Mouse (Mus musculus): ENCODE results near the gene Cpd.

GRCm38 (mm10) chr11:76849596-76849995 lies 2.8 kb upstream of the Cpd start:
- no peak for TF ChIP-seq E2F4 (IDR thresholded peaks at IDR 0.05; ENCODE audit: insufficient read depth)
- peak in 1 of 3 experiments; percentile 12 for TF ChIP-seq MYOG (IDR thresholded peaks at IDR 0.05; ENCODE audit: control insufficient read depth in 1 of 3, insufficient read depth in 1 of 3, insufficient read length in 2 of 3, low read depth in 2 of 3)
- TF ChIP-seq POLR2A (IDR thresholded peaks at IDR 0.05; ENCODE audit: insufficient read length, low read depth) = no peak
- no peak for TF ChIP-seq CEBPB (IDR thresholded peaks at IDR 0.05; ENCODE audit: insufficient read depth, poor library complexity, severe bottlenecking)
- TF ChIP-seq MAX (IDR thresholded peaks at IDR 0.05; ENCODE audit: low read depth) = no peak
- no peak for TF ChIP-seq SRF (IDR thresholded peaks at IDR 0.05; ENCODE audit: control insufficient read depth, insufficient read length, low read depth)
- TF ChIP-seq MYOD1 (IDR thresholded peaks at IDR 0.05; ENCODE audit: control insufficient read depth in 1 of 3, insufficient read length in 2 of 3, low read depth in 2 of 3) = no peak
- no peak for TF ChIP-seq USF1 (IDR thresholded peaks at IDR 0.05; ENCODE audit: low read depth)
- no peak for TF ChIP-seq TCF12 (IDR thresholded peaks at IDR 0.05; ENCODE audit: insufficient read depth, poor library complexity, severe bottlenecking)
- no peak for TF ChIP-seq POLR2AphosphoS2 (IDR thresholded peaks at IDR 0.05; ENCODE audit: insufficient read length, low read depth)

All from myocyte (in vitro differentiated cells).